Mouse (Mus musculus): ENCODE measurements around the gene Txnl4b. TPM values are rescaled to one million over a fixed set of nuclear protein-coding genes. Genes with fewer than 3 reads are reported as not detected.

Gene Txnl4b
- total and polyA plus RNA-seq, 2 experiments = 5.3 to 9.7 TPM

DNA sequence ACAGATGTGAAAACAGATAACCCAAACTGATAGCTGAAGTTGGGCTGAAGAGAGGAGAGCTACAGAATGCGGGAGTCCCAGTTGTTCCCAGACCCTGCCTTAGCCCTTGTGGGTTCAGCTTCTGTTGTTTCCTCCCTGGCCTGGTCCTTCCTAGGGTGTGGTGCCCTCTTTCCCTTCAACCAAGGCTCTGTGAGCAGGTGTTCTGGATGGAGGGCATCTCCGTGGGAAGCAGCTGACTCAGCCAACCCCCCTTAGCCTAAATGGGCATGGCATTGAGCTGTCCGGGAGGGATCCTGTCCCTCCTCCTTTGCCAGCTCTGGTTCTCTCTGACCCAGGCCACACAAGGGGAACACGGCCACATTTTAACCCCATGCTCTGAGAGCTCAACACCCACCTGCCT is 10.6 kb downstream of the Txnl4b start:
- peak overlapping the region; percentile 87 for H3K4me3 ChIP-seq (ENCODE audit: insufficient read depth, low read depth, low read length)
- H3K79me2 ChIP-seq (ENCODE audit: control insufficient read depth, insufficient read depth, low read length) = peaks cover 9% of the 10 kb centered on the region; the same call in 1 of the 2 replicates
- H3K4me1 ChIP-seq (ENCODE audit: control insufficient read depth, insufficient read depth, low read length) = peaks cover 13% of the 10 kb centered on the region
- H3K36me3 ChIP-seq (ENCODE audit: control insufficient read depth, insufficient read depth, low read length) = peaks cover 24% of the 10 kb centered on the region; the same call in 1 of the 2 replicates
- peak overlapping the region; percentile 92 for H3K9ac ChIP-seq (ENCODE audit: low read depth, low read length)
- 25% methylated on average over 4 of the region's 4 CpGs for WGBS
- TF ChIP-seq POLR2A (IDR thresholded peaks at IDR 0.05; ENCODE audit: extremely low read depth, insufficient read depth, low read length) = no peak
- TF ChIP-seq CTCF (IDR thresholded peaks at IDR 0.05; ENCODE audit: low read depth, low read length) = no peak
- no peaks in the 10 kb centered on the region for H3K27me3 ChIP-seq (ENCODE audit: control insufficient read depth, insufficient read depth, low read length)
- peak; percentile 33 for DNase-seq (ENCODE audit: extremely low read depth, low read depth, low spot score)
- peak overlapping the region; percentile 79 for H3K27ac ChIP-seq (replicated peaks; ENCODE audit: insufficient read depth, low read depth, low read length)

DNA sequence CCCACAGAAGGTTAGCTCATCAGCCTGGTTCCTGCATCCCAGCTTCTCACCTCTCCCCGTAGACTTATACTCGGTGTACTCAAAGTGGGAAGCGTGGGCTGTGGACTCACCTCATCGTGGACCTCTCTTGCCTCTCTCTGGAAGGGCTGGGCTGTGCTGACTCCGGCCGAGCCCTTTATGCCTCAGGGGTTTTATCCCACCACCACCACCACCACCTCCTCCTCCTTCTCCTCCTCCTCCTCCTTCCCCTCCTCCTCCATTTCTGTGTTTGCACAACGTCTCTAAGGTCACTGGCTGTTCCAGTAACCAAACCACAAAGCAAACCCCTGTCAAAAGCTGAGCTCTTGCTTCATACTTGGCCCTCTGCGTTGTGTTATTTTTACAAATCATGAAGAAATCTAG is 13.2 kb downstream of the Txnl4b start, which contains the start of gene Hp:
Gene Hp, minus strand, starts transcription at position 273 of the 402 bp plus-strand sequence.
- DNase-seq (ENCODE audit: extremely low read depth, low read depth, low spot score) = peak; percentile 96
- TF ChIP-seq CTCF (IDR thresholded peaks at IDR 0.05; ENCODE audit: low read depth, low read length) (no peak), POLR2A (IDR thresholded peaks at IDR 0.05; ENCODE audit: extremely low read depth, insufficient read depth, low read length) (peak; percentile 92)
- WGBS = 10% methylated on average over 8 of the region's 8 CpGs
- peak within 1 kb of the TSS; percentile 87 for H3K4me3 ChIP-seq (ENCODE audit: insufficient read depth, low read depth, low read length)
- H3K9ac ChIP-seq (ENCODE audit: low read depth, low read length) = peak within 1 kb of the TSS; percentile 78
- peaks cover 9% of the 10 kb centered on the region; the same call in 1 of the 2 replicates for H3K79me2 ChIP-seq (ENCODE audit: control insufficient read depth, insufficient read depth, low read length)
- H3K27me3 ChIP-seq (ENCODE audit: control insufficient read depth, insufficient read depth, low read length) = no peaks in the 10 kb centered on the region
- H3K27ac ChIP-seq (replicated peaks; ENCODE audit: insufficient read depth, low read depth, low read length) = peak within 1 kb of the TSS; percentile 86
- H3K4me1 ChIP-seq (ENCODE audit: control insufficient read depth, insufficient read depth, low read length) = peaks cover 17% of the 10 kb centered on the region
- H3K36me3 ChIP-seq (ENCODE audit: control insufficient read depth, insufficient read depth, low read length) = peaks cover 24% of the 10 kb centered on the region; the same call in 1 of the 2 replicates

- H3K4me3 ChIP-seq (ENCODE audit: insufficient read depth, low read depth, low read length) = peak overlapping the region; percentile 34
- peak; percentile 98 for DNase-seq (ENCODE audit: extremely low read depth, low read depth, low spot score)
- H3K27me3 ChIP-seq (ENCODE audit: control insufficient read depth, insufficient read depth, low read length) = no peaks in the 10 kb centered on the region
- H3K79me2 ChIP-seq (ENCODE audit: control insufficient read depth, insufficient read depth, low read length) = no peaks in the 10 kb centered on the region
- peak overlapping the region; percentile 64 for H3K9ac ChIP-seq (ENCODE audit: low read depth, low read length)
- peaks cover 29% of the 10 kb centered on the region for H3K4me1 ChIP-seq (ENCODE audit: control insufficient read depth, insufficient read depth, low read length)
- H3K27ac ChIP-seq (replicated peaks; ENCODE audit: insufficient read depth, low read depth, low read length) = peak overlapping the region; percentile 95
- WGBS = 24% methylated on average over 4 of the region's 4 CpGs
- TF ChIP-seq POLR2A (IDR thresholded peaks at IDR 0.05; ENCODE audit: extremely low read depth, insufficient read depth, low read length) (no peak), CTCF (IDR thresholded peaks at IDR 0.05; ENCODE audit: low read depth, low read length) (no peak)
- no peaks in the 10 kb centered on the region for H3K36me3 ChIP-seq (ENCODE audit: control insufficient read depth, insufficient read depth, low read length)
These were observed 18.6 kb downstream of the Txnl4b start for GRCm38 (mm10) chr8:109584293-109584692.

DNA sequence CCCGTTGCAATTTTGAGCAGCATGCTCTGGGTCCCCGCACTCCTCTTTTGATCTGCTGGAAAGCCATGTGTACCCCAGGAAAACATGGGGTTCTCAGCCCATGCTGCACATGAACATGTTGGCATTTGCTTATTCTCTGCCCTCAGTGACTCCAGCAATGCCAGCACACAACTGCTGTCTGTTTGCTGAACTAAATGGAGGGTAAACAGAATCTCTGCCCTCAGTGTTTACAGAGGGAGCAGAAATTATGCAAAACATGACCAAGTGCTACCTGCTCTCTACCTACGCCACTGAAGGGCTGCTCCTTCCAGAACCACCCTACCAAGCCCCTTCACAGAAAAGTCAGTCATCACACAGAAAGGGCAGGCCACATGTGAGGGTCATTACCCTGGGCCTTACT is 19.1 kb downstream of the Txnl4b start:
- Histone ChIP-seq H3K4me1 (ENCODE audit: control insufficient read depth, insufficient read depth, low read length) (peaks cover 29% of the 10 kb centered on the region), H3K27me3 (ENCODE audit: control insufficient read depth, insufficient read depth, low read length) (no peaks in the 10 kb centered on the region), H3K9ac (ENCODE audit: low read depth, low read length) (peak overlapping the region; percentile 66), H3K4me3 (ENCODE audit: insufficient read depth, low read depth, low read length) (no peak overlapping the region), H3K79me2 (ENCODE audit: control insufficient read depth, insufficient read depth, low read length) (no peaks in the 10 kb centered on the region), H3K27ac (replicated peaks; ENCODE audit: insufficient read depth, low read depth, low read length) (peak overlapping the region; percentile 100), H3K36me3 (ENCODE audit: control insufficient read depth, insufficient read depth, low read length) (no peaks in the 10 kb centered on the region)
- 29% methylated on average over 3 of the region's 3 CpGs for WGBS
- DNase-seq (ENCODE audit: extremely low read depth, low read depth, low spot score) = peak; percentile 98
- TF ChIP-seq CTCF (IDR thresholded peaks at IDR 0.05; ENCODE audit: low read depth, low read length) (no peak), POLR2A (IDR thresholded peaks at IDR 0.05; ENCODE audit: extremely low read depth, insufficient read depth, low read length) (no peak)

- H3K4me3 ChIP-seq (ENCODE audit: insufficient read depth, low read depth, low read length) = no peak overlapping the region
These were observed 20.0 kb downstream of the Txnl4b start for GRCm38 (mm10) chr8:109585652-109586051.

DNA sequence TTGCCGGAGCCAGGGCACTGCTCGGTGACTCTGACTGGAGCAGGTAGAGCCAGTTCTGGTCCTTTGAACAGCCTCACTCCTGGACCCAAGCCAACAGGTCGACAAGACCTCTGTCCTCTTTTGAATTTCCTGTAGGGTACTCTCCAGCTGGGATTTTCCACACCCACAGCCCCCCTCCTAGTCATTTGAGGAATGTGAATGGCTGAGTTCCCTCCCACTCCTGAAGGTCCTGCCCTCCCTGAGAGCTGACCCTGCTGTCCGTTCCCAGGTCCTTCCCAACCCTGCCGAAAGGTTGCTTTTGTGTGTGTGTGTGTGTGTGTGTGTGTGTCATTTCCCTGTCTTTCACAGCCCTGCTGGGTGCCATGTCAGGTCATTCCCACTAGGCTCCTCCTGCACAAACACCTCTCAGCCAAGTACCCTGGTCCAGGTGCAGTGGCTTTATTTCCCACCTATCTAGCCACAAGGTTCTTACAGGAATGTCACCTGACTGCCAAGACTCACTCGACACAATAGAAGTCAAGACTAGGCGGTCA is 21.3 kb downstream of the Txnl4b start:
- 29% methylated on average over 7 of the region's 7 CpGs for WGBS
- Histone ChIP-seq H3K36me3 (ENCODE audit: control insufficient read depth, insufficient read depth, low read length) (no peaks in the 10 kb centered on the region), H3K79me2 (ENCODE audit: control insufficient read depth, insufficient read depth, low read length) (no peaks in the 10 kb centered on the region), H3K27ac (replicated peaks; ENCODE audit: insufficient read depth, low read depth, low read length) (peak overlapping the region; percentile 49), H3K4me1 (ENCODE audit: control insufficient read depth, insufficient read depth, low read length) (peaks cover 25% of the 10 kb centered on the region), H3K27me3 (ENCODE audit: control insufficient read depth, insufficient read depth, low read length) (no peaks in the 10 kb centered on the region), H3K9ac (ENCODE audit: low read depth, low read length) (no peak overlapping the region), H3K4me3 (ENCODE audit: insufficient read depth, low read depth, low read length) (no peak overlapping the region)
- TF ChIP-seq CTCF (IDR thresholded peaks at IDR 0.05; ENCODE audit: low read depth, low read length) = 0 out of 2 replicates have a peak, but pooled peaks have one; percentile 8
- TF ChIP-seq POLR2A (IDR thresholded peaks at IDR 0.05; ENCODE audit: extremely low read depth, insufficient read depth, low read length) = no peak
- DNase-seq (ENCODE audit: extremely low read depth, low read depth, low spot score) = peak; percentile 92

More at GRCm38 (mm10) chr8:109585652-109586051, 20.0 kb downstream of the Txnl4b start:
- H3K36me3 ChIP-seq (ENCODE audit: control insufficient read depth, insufficient read depth, low read length) = no peaks in the 10 kb centered on the region
- peak; percentile 84 for DNase-seq (ENCODE audit: extremely low read depth, low read depth, low spot score)
- no peaks in the 10 kb centered on the region for H3K79me2 ChIP-seq (ENCODE audit: control insufficient read depth, insufficient read depth, low read length)
- H3K4me1 ChIP-seq (ENCODE audit: control insufficient read depth, insufficient read depth, low read length) = peaks cover 25% of the 10 kb centered on the region
- peak overlapping the region; percentile 100 for H3K27ac ChIP-seq (replicated peaks; ENCODE audit: insufficient read depth, low read depth, low read length)
- TF ChIP-seq POLR2A (IDR thresholded peaks at IDR 0.05; ENCODE audit: extremely low read depth, insufficient read depth, low read length) = no peak
- H3K9ac ChIP-seq (ENCODE audit: low read depth, low read length) = peak overlapping the region; percentile 66
- H3K27me3 ChIP-seq (ENCODE audit: control insufficient read depth, insufficient read depth, low read length) = no peaks in the 10 kb centered on the region
